Mouse (Mus musculus): ENCODE data around the gene Lrrc26.

The Lrrc26 gene

DNA sequence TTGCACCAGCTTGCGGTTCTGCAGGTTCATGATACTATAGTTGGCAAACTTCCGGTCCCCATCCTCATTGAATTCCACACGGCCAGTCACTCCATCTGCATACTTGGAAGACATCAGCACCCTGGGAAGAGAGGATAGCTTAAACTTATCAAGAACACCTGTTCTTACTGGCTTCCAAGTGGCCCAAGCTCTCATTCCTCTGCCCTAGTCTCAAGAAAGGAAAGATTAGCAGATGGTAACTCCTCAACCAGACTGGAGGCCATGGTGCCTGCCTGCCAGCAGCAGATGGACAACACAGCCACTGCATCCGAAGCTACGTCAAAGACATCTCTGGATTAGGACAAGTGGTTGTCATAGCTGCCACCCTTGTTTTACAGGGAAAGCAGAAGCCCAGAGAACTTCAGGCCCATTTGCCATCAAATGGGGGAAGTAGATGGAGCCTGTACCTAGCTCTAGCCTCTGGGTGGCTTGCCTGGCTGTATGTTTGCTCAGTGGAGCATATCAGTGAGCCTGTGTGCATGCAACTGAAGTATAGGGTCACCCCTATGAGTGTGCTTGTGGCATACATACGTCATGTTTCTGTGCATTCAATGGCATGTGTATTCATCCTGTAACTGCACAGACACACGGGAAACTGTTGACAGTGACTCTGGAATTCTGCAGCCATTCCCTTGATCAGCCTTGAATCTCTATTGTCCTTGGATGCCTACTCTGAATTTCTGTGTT, 14.4 kb downstream of the Lrrc26 start:
- DNase-seq: peak; percentile 9

DNA sequence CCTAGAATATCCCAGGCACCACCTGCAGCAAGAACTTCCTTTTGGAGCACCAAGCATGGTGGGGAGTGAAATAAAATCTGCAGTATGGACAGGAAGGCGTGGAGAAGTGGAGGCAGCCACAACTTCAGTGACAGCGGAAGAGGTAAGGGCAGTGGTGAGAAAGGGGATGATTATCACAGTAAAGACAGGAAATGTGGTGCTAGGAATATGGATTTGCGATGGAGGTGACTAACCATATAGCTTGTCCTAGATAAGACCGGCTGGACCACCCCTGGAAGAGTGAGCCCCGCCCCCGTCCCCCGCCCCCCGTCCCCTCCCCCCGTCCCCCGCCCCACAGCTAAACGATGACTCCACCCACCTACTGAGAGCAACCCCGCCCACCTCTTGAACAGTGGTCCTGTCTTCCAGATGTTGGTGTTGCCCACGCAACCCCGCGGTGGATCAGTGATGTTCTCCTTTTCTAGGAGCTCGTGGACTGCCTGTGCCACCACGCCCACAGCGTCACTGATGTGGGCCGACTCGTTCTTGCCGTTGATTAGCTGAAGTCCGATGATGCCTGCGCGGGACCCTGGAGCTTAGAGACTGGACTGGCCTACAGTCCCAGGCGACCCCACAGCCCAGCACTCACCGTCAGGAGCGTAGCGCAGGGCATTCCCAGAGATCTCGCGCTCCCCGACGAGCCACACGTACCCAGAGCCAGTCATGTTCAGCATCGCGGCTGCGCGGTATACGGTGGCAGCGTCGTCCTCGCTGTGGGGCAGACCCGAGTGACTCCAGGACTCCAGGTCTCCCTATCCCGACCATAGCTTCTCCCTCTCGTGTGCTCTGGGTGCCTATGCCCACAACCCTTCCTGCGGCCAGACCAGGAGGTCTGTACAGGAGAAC, 15.2 kb downstream of the Lrrc26 start:
- DNase-seq: peak; percentile 43

DNA sequence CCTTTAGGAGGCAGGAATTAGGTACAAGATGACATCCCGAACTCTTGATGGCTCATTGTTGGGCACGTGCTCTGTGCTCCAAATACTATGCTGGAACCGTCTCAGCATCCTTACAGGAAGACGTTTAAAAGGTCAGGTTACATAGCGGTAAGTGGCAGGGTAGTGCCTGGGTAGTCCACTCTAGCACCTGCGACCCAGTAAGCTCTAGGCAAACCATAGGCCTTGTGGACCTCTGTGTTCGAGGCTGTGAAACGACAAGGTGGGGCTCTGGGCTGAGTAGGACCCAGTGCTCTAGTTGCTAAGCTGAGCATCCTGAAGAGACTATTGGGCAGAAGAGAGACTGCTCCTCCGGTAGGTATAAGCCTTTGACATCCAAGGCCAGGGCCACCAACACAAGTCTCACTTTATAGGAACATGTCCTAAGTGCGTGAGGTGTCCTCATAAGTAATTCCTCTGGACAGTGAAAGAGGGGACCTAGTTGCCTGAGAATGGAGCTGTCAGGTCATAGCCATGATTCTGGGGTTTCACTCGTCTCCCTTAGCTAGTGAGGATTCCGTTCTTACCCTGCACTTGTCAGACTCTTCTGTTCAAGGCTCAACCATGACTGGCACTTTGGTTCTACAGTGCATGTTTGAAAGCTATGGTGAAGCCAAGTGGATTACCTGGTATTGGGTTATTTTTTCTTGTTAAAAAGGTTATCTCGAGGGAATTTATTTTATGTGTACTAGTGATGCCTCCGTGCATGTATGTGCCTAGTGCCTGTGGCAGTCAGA, 16.1 kb downstream of the Lrrc26 start:
- peak; percentile 4 for DNase-seq

DNA sequence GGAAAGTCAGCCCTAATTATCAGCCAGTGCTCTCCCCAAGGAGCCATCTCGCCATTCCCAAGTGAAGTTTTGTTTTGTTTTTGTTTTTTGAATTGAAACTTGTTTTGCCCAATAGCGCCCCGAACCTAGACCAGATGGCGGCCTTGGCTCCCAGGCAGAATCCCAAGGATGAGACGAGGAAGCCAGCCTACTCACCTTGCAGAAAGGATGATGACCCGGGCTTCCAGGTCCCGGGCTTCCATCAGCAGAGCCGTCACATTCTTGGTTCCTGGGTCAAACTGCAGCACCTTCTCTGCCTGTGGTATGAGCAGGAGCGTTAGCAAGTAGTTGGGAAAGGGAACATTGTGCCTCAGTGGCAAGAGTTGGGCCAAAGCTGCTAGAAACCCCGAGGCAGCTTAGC, 20.5 kb downstream of the Lrrc26 start:
- no peak for DNase-seq

DNA sequence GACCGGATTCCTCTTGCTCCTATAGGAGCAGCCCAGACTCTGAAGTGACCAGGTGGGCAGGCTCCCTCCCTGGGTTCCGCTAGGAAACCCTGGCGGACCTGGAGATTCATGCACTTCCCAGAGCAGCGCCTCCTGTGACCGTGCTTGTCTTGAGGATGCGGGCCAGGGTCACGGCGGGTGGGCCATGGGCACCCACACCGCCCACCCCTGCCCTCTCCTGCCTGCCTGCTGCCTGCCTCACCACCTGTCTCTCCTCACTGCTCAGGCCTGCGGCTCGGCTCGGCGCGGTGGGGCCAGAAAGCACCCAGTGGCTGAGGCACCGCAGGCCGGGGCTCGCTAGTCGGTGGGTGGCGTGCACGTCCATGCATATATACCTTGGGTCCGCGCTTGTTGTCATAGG, 21.3 kb downstream of the Lrrc26 start:
- DNase-seq: no peak

DNA sequence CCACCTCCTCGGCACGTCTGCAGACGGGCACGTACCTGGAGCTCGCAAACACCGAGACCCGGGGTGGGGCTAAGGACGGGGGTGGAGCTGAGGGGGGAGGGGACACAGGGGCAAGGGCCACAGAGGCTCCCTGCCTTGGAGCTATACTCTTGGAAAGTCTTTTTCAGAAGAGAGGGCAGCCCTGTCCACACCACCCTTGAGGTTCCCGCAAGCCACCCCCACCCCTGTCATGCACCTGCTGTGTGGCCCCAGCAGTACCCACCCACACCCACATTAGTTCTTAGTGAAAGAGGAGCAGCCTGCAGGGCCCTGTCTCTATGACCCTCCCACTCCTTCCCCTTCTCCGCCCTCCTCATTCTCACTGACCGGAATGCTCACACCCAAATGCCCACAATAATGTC, 21.8 kb downstream of the Lrrc26 start:
- DNase-seq: no peak

DNA sequence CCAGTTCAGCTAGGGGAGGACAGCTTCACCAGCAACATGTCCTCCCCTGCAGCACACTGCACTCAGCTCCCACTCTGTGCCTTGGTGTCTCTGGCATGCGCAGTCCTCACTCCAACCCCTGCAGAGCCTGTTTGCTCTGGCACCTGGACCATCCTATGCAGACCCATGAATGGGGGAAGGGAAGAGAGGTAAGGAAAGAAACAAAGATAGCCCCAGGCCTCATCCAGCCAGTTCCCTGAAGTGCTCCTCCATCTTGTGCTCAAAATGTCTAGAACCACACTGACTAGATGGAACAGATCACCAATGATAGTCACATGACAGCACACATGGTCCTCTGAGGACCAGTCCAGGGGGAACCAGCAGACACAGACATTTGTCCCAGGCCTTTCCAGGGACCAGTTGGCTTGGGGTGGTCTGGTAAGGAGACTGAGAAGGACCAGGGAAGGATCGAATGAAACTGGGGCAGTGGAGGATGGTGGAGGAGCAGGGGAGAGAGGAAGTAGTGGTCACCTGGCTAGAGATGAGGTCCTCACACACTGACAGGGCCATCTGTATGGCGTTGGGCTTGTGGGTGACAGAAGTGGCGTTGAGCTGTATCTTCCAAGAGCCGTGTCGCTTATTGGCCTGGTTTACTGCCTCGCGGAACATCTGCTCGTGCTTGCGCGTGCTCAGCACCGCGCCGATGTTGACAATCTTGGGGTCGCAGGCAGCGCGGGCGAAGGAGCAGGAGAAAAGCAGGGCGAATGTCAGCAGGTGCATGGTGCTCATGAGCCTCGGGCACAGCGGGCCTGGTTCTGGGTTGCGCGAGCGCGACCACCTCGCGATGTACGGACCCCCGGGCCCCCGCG, 28.6 kb downstream of the Lrrc26 start:
- peak; percentile 66 for DNase-seq

DNA sequence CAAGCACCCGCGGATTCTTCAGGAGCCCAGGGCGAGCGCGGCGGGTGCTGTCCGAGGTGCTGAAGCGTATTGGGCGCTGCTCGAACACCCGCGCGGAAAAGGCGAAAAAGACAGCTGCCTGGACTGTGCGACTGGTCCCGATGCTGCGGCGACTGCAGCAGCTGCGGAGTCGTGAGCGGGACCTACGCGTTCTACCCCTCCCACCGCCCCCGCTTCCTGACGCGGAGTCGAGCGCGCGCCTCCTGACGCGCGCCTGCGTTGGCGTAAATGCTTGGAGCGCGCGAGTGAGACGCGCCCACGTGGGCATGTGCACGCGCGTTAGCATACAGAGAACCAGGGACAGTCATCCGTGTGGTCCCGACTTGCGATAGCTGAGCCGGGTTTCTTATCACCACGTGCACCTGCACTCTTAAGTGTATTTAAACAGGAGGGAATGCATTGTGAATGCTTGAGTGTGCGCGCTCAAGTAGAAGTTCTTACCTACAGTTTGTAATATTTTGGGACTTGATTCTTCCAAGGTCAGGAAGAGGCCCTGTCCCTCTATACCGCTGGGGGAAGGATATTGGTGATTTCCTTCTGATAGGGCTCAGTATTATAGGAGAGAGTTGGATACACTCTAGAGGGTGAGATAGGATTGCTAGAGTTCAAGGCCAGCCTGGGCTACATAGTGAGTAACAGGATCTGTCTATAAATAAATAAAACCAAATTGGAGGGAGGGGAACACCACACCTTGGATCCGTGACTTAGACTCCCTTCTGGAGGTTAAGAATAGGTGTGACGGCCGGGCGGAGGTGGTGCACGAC, 29.5 kb downstream of the Lrrc26 start, which contains the start of gene Grin1:
Gene Grin1, minus strand, starts transcription at position 217 of the 803 bp plus-strand sequence.
- DNase-seq: peak; percentile 92

DNA sequence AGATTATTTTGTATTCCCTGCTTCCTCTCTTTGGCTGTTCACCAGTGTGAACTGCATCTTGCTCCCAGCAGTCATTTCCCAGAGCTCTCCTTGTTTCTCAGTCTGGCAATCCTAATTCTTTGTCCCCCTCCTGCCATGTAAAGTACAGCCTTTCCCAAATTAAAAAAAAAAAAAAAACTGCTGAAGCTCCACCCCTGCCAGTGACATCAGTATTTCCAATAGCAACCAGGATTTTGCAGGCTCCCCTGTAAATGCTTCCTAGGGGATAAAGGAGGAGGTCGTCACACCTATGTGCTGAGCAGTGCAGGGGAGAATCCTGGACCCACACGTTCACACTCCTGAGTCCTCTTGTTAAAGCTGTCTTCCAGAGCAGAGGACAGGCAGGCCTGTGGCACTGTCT, 30.4 kb downstream of the Lrrc26 start:
- no peak for DNase-seq

DNA sequence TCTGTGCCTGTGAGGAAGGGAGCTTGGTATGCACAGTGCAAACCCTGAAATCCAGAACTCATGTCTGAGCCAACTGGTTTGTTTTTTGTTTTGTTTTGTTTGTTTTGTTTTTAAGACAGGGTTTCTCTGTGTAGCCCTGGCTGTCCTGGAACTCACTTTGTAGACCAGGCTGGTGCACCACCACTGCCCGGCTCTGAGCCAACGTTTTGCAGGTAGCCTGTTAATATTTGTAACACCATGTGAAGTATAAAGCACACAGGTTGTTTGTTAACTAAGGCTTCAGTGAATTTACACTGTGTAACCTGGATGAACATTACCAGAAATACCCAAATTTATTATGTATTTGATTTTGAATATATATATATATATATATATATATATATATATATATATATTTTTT, 36.3 kb downstream of the Lrrc26 start:
- no peak for DNase-seq

DNA sequence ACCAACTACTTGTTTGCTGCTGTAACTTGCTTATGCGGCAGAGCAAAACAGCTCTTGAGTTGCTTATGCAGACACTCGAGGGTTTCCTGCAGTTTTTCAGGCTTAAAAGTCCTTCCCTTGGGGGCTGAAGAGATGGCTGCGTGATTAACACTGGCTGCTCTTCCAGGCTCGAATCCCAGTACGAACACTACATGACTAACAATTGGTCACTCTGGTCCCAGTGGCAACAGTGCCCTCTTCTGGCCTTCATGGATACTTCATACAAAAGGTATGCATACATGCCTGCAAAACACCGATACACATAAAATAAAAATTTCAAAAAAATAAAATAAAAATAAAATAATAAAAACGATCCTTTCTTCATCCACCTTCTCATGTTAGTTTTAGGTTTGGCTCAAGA, 38.7 kb downstream of the Lrrc26 start:
- no peak for DNase-seq

DNA sequence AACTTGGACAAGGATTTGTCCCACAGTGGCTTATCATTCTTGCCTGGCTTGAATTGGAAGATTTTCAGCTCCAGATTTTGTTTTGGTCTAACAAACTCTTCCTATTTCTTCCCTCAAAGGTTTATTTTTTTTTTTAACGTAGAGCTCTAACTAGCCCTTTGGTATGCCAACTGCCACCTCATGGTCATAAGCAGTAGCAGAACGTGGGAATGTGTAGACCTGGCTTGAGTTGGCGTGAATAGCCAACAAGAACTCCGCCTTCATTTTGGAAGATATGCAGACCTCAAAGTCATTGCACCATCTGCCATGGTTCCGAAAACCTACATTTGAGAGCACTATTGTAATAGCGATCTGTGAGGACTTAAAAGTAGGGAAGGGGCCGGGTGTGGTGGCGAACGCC, 41.8 kb downstream of the Lrrc26 start:
- no peak for DNase-seq

DNA sequence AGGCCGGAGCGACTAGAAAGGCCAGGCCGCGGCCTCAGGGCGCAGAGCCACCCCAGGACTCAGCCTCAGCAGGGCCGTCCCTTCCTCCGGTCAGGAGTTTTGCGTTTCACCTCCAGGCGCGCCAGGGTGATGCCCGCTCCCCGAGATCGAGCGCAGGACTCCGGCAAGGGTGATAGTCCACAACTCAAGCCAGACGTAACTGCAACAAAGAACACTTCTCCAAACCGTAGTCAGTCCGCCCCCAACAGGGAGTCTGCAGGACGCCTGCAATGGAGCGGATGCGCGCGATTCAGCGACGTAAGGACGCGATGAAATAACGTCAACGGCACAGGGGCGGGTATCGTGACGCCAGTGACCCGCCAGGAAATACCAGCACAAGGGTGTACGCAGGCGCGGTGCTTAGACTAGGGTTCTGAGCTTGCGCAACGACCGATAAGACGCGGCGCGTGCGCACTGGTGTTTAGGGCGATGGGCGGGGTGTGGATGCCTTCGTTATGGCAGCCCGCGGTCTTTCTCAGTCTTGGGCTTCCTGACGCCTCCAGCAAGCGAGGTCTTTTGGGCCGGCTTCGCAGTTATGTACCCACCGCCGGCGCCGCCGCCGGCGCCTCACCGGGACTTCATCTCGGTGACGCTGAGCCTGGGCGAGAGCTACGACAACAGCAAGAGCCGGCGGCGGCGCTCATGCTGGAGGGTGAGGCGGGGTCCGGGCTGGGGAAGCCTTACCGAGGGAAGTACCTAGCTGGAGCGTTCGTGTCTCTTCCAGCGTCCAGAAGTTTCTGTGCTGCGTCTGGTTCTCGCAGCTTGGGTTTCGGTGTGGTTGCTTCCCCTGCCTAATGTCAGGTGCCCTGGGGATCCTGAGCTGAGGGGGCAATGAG, 42.8 kb downstream of the Lrrc26 start, which contains the start of gene Man1b1:
Gene Man1b1, plus strand, starts transcription at position 53 of the 875 bp plus-strand sequence.
- DNase-seq: peak; percentile 99

DNA sequence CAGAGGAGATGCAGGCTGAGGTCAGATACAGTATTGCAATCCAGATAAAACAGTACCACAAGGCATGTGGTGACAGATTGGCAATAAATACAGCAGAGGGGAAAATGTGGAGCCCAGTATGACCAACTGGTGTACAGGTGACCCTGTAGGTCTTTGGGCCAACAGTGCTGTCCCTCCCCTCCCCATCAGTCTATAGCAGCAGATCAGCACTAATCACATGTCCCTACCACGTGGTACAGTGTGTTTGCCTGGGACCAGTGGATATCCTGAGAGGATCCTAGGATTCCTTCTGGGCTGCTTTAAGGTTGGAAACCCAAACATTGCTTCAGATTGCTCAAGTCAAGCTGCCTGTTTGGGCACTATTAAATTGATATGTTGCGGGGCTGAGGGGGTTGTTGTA, 43.9 kb downstream of the Lrrc26 start:
- no peak for DNase-seq

DNA sequence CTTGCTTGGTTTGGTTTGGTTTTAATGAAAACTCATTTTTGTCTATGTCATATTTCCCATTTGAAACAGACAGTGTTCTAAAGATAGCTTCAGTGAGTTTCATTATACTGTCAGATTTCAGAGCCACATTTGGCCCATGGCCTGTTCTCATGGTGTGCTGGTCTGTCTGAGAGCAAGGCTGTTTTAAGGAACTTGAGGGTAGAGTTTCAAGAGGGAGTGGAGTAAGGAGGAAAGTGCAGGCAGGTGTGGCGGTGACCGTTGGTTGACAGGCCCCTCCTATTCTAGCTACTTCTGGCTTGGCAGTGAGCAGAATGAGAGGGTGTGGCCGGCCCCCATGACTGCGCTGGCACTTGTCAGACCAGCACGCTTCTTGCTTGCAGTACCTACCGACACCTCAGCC, 48.6 kb downstream of the Lrrc26 start:
- DNase-seq: no peak
